Mouse (Mus musculus): ENCODE results near the gene Amer2. TPM values are rescaled to one million over a fixed set of nuclear protein-coding genes. Genes with fewer than 3 reads are reported as not detected.

The Amer2 gene
- total and polyA plus RNA-seq, 3 experiments = 0.16 TPM; not detected in 2

DNA sequence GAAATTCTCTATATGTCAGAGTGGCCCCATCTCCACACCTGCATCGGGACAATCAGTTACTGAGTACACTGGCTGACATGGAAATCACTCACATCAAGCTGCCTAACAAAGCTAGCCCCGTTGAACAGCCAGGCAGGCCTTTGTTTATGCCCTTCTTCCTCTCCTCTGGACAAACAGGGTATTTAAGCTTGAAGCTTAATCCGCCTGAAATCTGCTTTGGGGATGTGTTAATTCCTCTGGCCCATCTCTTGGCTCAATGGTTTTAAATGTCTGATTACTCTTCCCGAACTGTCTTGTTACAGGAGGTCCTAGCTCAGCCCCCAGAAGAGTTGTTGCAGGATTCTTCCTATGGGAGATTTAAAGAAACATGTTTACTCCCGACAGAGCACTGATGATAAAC, 58.5 kb downstream of the Amer2 start:
- Histone ChIP-seq H3K4me1 (ENCODE audit: insufficient read depth, low read depth, low read length) (no peaks in the 10 kb centered on the region), H3K9me3 (replicated peaks) (no peaks in the 10 kb centered on the region), H3K4me3 (ENCODE audit: low read depth, low read length) (no peak overlapping the region), H3K36me3 (replicated peaks) (no peaks in the 10 kb centered on the region), H3K27me3 (ENCODE audit: insufficient read depth, low read length) (no peaks in the 10 kb centered on the region)
- ATAC-seq (ENCODE audit: extremely low read depth, insufficient number of reproducible peaks, low FRiP score, poor library complexity, severe bottlenecking) (no peak), DNase-seq (ENCODE audit: low spot score) (no peak)
- TF ChIP-seq GATA1 (IDR thresholded peaks at IDR 0.05; ENCODE audit: borderline replicate concordance, low read length) (no peak), GATA2 (IDR thresholded peaks at IDR 0.05; ENCODE audit: borderline replicate concordance, low read depth, low read length) (no peak), CTCF (IDR thresholded peaks at IDR 0.05; ENCODE audit: low read depth, low read length) (no peak), TAL1 (conservative IDR thresholded peaks at IDR 0.05; ENCODE audit: low read depth, low read length) (no peak), POLR2AphosphoS5 (IDR thresholded peaks at IDR 0.05; ENCODE audit: insufficient replicate concordance, low read depth, low read length) (no peak)

DNA sequence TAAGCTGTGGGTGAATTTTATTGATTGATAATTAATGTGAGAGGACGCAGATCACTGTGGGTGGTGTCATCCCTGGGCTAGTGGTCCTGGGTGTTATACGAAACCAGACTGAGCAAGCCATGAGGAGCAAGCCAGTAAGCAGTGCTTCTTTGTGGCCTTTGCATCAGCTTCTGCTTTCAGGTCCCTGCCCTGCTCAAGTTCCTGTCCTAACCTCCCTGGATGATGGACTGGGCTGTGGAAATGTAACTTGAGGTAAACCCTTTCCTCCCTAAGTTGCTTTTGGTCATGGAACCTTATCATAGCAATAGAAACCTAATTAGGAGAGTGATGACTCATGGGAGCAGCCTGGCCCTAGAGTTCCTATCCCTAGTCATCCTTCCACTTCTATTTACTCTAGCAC, 59.1 kb downstream of the Amer2 start:
- TF ChIP-seq GATA1 (IDR thresholded peaks at IDR 0.05; ENCODE audit: borderline replicate concordance, low read length) = no peak
- TF ChIP-seq GATA2 (IDR thresholded peaks at IDR 0.05; ENCODE audit: borderline replicate concordance, low read depth, low read length) = no peak
- no peak for TF ChIP-seq CTCF (IDR thresholded peaks at IDR 0.05; ENCODE audit: low read depth, low read length)
- no peak for TF ChIP-seq POLR2AphosphoS5 (IDR thresholded peaks at IDR 0.05; ENCODE audit: insufficient replicate concordance, low read depth, low read length)
- TF ChIP-seq TAL1 (conservative IDR thresholded peaks at IDR 0.05; ENCODE audit: low read depth, low read length) = no peak
- Histone ChIP-seq H3K4me1 (ENCODE audit: insufficient read depth, low read depth, low read length) (no peaks in the 10 kb centered on the region), H3K36me3 (replicated peaks) (no peaks in the 10 kb centered on the region), H3K4me3 (ENCODE audit: low read depth, low read length) (no peak overlapping the region), H3K27me3 (ENCODE audit: insufficient read depth, low read length) (no peaks in the 10 kb centered on the region), H3K9me3 (replicated peaks) (no peaks in the 10 kb centered on the region)
- DNase-seq (ENCODE audit: low spot score) = no peak
- no peak for ATAC-seq (ENCODE audit: extremely low read depth, insufficient number of reproducible peaks, low FRiP score, poor library complexity, severe bottlenecking)

GRCm38 (mm10) chr14:60435515-60435914, 62.5 kb downstream of the Amer2 start:
- ATAC-seq (ENCODE audit: extremely low read depth, insufficient number of reproducible peaks, low FRiP score, poor library complexity, severe bottlenecking) (no peak), DNase-seq (ENCODE audit: low spot score) (no peak)
- H3K4me3 ChIP-seq (ENCODE audit: low read depth, low read length) = no peak overlapping the region
- no peaks in the 10 kb centered on the region for H3K9me3 ChIP-seq (replicated peaks)
- no peaks in the 10 kb centered on the region for H3K4me1 ChIP-seq (ENCODE audit: insufficient read depth, low read depth, low read length)
- TF ChIP-seq TAL1 (conservative IDR thresholded peaks at IDR 0.05; ENCODE audit: low read depth, low read length) = no peak
- TF ChIP-seq GATA1 (IDR thresholded peaks at IDR 0.05; ENCODE audit: borderline replicate concordance, low read length) = no peak
- TF ChIP-seq GATA2 (IDR thresholded peaks at IDR 0.05; ENCODE audit: borderline replicate concordance, low read depth, low read length) = no peak
- TF ChIP-seq POLR2AphosphoS5 (IDR thresholded peaks at IDR 0.05; ENCODE audit: insufficient replicate concordance, low read depth, low read length) = no peak
- no peak for TF ChIP-seq CTCF (IDR thresholded peaks at IDR 0.05; ENCODE audit: low read depth, low read length)
- H3K36me3 ChIP-seq (replicated peaks) = no peaks in the 10 kb centered on the region
- no peaks in the 10 kb centered on the region for H3K27me3 ChIP-seq (ENCODE audit: insufficient read depth, low read length)

GRCm38 (mm10) chr14:60436364-60436763, 63.3 kb downstream of the Amer2 start:
- no peaks in the 10 kb centered on the region for H3K27me3 ChIP-seq (ENCODE audit: insufficient read depth, low read length)
- no peak for ATAC-seq (ENCODE audit: extremely low read depth, insufficient number of reproducible peaks, low FRiP score, poor library complexity, severe bottlenecking)
- no peaks in the 10 kb centered on the region for H3K4me1 ChIP-seq (ENCODE audit: insufficient read depth, low read depth, low read length)
- H3K4me3 ChIP-seq (ENCODE audit: low read depth, low read length) = no peak overlapping the region
- TF ChIP-seq TAL1 (conservative IDR thresholded peaks at IDR 0.05; ENCODE audit: low read depth, low read length) = no peak
- TF ChIP-seq POLR2AphosphoS5 (IDR thresholded peaks at IDR 0.05; ENCODE audit: insufficient replicate concordance, low read depth, low read length) = no peak
- no peak for TF ChIP-seq CTCF (IDR thresholded peaks at IDR 0.05; ENCODE audit: low read depth, low read length)
- H3K9me3 ChIP-seq (replicated peaks) = no peaks in the 10 kb centered on the region
- DNase-seq (ENCODE audit: low spot score) = no peak
- no peaks in the 10 kb centered on the region for H3K36me3 ChIP-seq (replicated peaks)

Other genes with a start within 250 kb of the Amer2 start
- not detected in 2 replicates for gene Atp8a2, start 176.1 kb upstream of the Amer2 start, total RNA-seq (2014; fragmentation: Nextera tagmentation)
- gene Atp8a2, start 176.1 kb upstream of the Amer2 start, total RNA-seq (2017) = under 0.01 and 0.11 TPM in 2 replicates
- gene Atp8a2, start 176.1 kb upstream of the Amer2 start, polyA plus RNA-seq (2012) = not detected in 2 replicates
- gene Nupl1, start 121.8 kb upstream of the Amer2 start, total RNA-seq (2014; fragmentation: Nextera tagmentation) = not detected in 2 replicates
- gene Nupl1, start 121.8 kb upstream of the Amer2 start, total RNA-seq (2017) = 0.06 and 0.11 TPM in 2 replicates
- gene Nupl1, start 121.8 kb upstream of the Amer2 start, polyA plus RNA-seq (2012) = not detected in 2 replicates
- 88.9 and 91.1 TPM in 2 replicates for gene Gm49336, start 121.8 kb upstream of the Amer2 start, total RNA-seq (2014; fragmentation: Nextera tagmentation)
- 127 and 129 TPM in 2 replicates for gene Gm49336, start 121.8 kb upstream of the Amer2 start, total RNA-seq (2017)
- 7.9 and 9.7 TPM in 2 replicates for gene Gm49336, start 121.8 kb upstream of the Amer2 start, polyA plus RNA-seq (2012)
- 24.7 and 28.4 TPM in 2 replicates for gene Mtmr6, start 108.0 kb upstream of the Amer2 start, total RNA-seq (2014; fragmentation: Nextera tagmentation)
- gene Mtmr6, start 108.0 kb upstream of the Amer2 start, total RNA-seq (2017) = 59.6 and 67.6 TPM in 2 replicates
- 4.3 and 10.0 TPM in 2 replicates for gene Mtmr6, start 108.0 kb upstream of the Amer2 start, polyA plus RNA-seq (2012)

All from G1E (cell line).